Mouse (Mus musculus): ENCODE results near the gene Abhd10. TPM values are rescaled to one million over a fixed set of nuclear protein-coding genes. Genes with fewer than 3 reads are reported as not detected.
A peak's percentile ranks its signal among the peaks of the same experiment; 100 is the strongest.

Abhd10 gene
- polyA plus RNA-seq (2015; fragmentation: Nextera tagmentation; extraction: Ambion mirVana): 36.4 and 36.7 TPM in 2 replicates

DNA sequence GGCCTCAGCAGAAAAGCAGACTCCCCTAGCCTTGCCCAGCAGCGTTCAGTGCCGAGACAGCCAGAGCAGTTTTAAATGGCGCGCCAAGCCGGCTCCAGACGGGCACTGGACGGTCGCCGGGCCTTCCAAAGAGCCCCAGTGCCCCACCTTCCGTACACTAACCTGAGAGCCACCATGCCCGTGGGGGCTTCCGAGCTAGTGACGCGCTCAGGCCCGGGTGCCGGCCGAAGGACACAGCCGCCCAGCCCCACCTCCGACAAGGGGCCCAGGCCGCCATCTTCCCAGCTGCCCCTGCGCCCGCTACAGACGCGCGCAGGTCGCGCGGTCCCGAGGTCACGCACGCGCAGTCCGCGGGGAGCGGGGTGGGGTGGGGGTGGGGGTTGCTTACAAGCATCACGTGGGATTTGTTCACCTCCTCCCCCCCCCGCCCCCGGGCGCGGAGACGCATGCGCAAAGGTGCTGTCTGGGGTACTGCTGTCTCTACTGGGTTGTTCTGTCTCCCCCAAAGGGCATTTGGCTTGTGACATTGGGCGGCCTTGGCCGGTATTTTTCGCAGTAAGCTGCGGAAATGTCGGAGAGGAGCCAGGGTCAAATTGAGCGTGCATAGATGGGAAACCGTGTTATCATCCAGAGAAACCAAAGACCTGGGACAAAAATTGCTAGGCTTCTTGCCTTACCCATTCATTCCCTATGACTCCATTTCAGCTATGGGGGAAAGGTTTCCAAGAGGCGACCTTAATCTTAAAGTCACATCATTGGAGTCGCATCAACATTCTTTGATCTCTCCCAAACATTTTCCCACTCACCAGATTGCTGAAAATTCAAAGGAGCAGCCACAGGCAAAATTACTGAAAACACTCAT lies at the start of gene Abhd10:
TSS of gene Abhd10 (minus strand) at position 341 of the 862 bp plus-strand sequence.
- H3K27me3 ChIP-seq (ENCODE audit: insufficient read depth, low read length): no peaks in the 10 kb centered on the region
- peak within 1 kb of the TSS; percentile 87 for H3K4me3 ChIP-seq (ENCODE audit: low read length)
- peak within 1 kb of the TSS; percentile 96 for H3K27ac ChIP-seq (ENCODE audit: low read length)
- H3K36me3 ChIP-seq (ENCODE audit: insufficient read depth, low read length): peaks cover 5% of the 10 kb centered on the region
- peak; percentile 97 for ATAC-seq (ENCODE audit: low FRiP score, low TSS enrichment)
- H3K4me2 ChIP-seq (replicated peaks; ENCODE audit: low read depth, low read length): peak within 1 kb of the TSS; percentile 71
- H3K9me3 ChIP-seq (ENCODE audit: low read length): no peaks in the 10 kb centered on the region
- under 1% methylated on average over 48 of the region's 51 CpGs for WGBS
- H3K9ac ChIP-seq (replicated peaks; ENCODE audit: low read length): peak within 1 kb of the TSS; percentile 93
- H3K4me1 ChIP-seq (ENCODE audit: insufficient read depth, low read length): peaks cover 15% of the 10 kb centered on the region

- ATAC-seq (ENCODE audit: low FRiP score, low TSS enrichment): no peak
- H3K36me3 ChIP-seq (ENCODE audit: insufficient read depth, low read length): peaks cover 52% of the 10 kb centered on the region
- H3K9ac ChIP-seq (replicated peaks; ENCODE audit: low read length): no peak overlapping the region
- H3K4me3 ChIP-seq (ENCODE audit: low read length): no peak overlapping the region
- H3K4me2 ChIP-seq (replicated peaks; ENCODE audit: low read depth, low read length): no peak overlapping the region
- no peaks in the 10 kb centered on the region for H3K27me3 ChIP-seq (ENCODE audit: insufficient read depth, low read length)
- no peaks in the 10 kb centered on the region for H3K4me1 ChIP-seq (ENCODE audit: insufficient read depth, low read length)
- H3K27ac ChIP-seq (ENCODE audit: low read length): no peak overlapping the region
- whole genome bisulfite sequencing: 76% methylated on average over 5 of the region's 5 CpGs
- no peaks in the 10 kb centered on the region for H3K9me3 ChIP-seq (ENCODE audit: low read length)
These were observed 48.5 kb upstream of the Abhd10 start for GRCm38 (mm10) chr16:45791286-45791685.

- WGBS: 80% methylated on average over 2 of the region's 2 CpGs
- H3K4me1 ChIP-seq (ENCODE audit: insufficient read depth, low read length): no peaks in the 10 kb centered on the region
- no peak for ATAC-seq (ENCODE audit: low FRiP score, low TSS enrichment)
- H3K9ac ChIP-seq (replicated peaks; ENCODE audit: low read length): no peak overlapping the region
- H3K27ac ChIP-seq (ENCODE audit: low read length): no peak overlapping the region
- no peaks in the 10 kb centered on the region for H3K9me3 ChIP-seq (ENCODE audit: low read length)
- no peaks in the 10 kb centered on the region for H3K27me3 ChIP-seq (ENCODE audit: insufficient read depth, low read length)
- peaks cover 47% of the 10 kb centered on the region for H3K36me3 ChIP-seq (ENCODE audit: insufficient read depth, low read length)
- H3K4me2 ChIP-seq (replicated peaks; ENCODE audit: low read depth, low read length): no peak overlapping the region
- H3K4me3 ChIP-seq (ENCODE audit: low read length): no peak overlapping the region
These were observed 46.6 kb upstream of the Abhd10 start for GRCm38 (mm10) chr16:45789311-45789710.

- no peaks in the 10 kb centered on the region for H3K9me3 ChIP-seq (ENCODE audit: low read length)
- no peaks in the 10 kb centered on the region for H3K4me1 ChIP-seq (ENCODE audit: insufficient read depth, low read length)
- no peak overlapping the region for H3K4me3 ChIP-seq (ENCODE audit: low read length)
- H3K4me2 ChIP-seq (replicated peaks; ENCODE audit: low read depth, low read length): no peak overlapping the region
- no peaks in the 10 kb centered on the region for H3K27me3 ChIP-seq (ENCODE audit: insufficient read depth, low read length)
- no peak overlapping the region for H3K9ac ChIP-seq (replicated peaks; ENCODE audit: low read length)
- 92% methylated on average over 6 of the region's 6 CpGs for whole genome bisulfite sequencing
- peaks cover 37% of the 10 kb centered on the region for H3K36me3 ChIP-seq (ENCODE audit: insufficient read depth, low read length)
- H3K27ac ChIP-seq (ENCODE audit: low read length): no peak overlapping the region
- ATAC-seq (ENCODE audit: low FRiP score, low TSS enrichment): no peak
These were observed 44.9 kb upstream of the Abhd10 start for GRCm38 (mm10) chr16:45787650-45788049.

DNA sequence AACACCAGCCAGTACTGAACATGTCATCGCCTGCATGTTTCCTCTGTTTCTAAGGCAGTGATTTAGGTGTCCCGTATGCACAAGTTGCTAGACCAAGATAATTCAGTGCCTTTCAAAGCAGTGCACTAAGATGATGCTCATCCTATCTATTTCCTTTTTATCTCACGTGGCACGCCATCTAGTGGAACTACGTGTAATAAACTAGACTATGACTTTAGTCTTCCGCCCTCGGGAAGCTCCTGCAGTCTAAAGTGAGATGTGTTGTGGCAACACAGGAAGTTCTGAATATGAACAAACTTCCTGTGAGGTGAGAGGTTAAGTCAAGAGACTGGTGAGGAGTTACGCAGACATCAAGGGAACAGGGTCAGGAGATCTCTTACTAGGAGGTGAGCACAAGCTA lies 43.9 kb upstream of the Abhd10 start:
- Histone ChIP-seq H3K27ac (ENCODE audit: low read length) (no peak overlapping the region), H3K4me1 (ENCODE audit: insufficient read depth, low read length) (no peaks in the 10 kb centered on the region), H3K4me3 (ENCODE audit: low read length) (no peak overlapping the region), H3K4me2 (replicated peaks; ENCODE audit: low read depth, low read length) (no peak overlapping the region), H3K36me3 (ENCODE audit: insufficient read depth, low read length) (peaks cover 31% of the 10 kb centered on the region), H3K9ac (replicated peaks; ENCODE audit: low read length) (no peak overlapping the region), H3K9me3 (ENCODE audit: low read length) (no peaks in the 10 kb centered on the region), H3K27me3 (ENCODE audit: insufficient read depth, low read length) (no peaks in the 10 kb centered on the region)
- ATAC-seq (ENCODE audit: low FRiP score, low TSS enrichment): 0 out of 2 replicates have a peak, but pooled peaks have one; percentile 6
- 40% methylated on average over 8 of the region's 8 CpGs for WGBS

DNA sequence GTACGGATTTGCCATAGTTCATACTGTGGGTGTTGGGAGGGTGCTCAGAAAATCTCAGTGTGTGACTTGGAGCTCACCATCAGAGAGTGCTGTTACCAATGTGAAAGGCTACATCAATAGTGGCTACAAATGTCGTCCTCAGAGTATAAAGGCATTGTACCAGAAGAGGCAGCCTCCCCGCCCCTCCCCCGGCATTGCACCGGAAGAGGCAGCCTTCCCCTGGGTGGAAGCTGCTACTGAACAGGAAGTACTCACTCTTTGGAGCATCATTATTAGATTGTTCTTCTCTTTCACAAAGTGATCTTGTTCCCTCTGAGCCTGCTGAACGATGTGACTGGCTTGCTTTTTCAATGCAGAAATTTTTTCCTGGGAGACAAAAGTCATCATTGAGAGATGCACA lies 37.2 kb upstream of the Abhd10 start:
- no peak for ATAC-seq (ENCODE audit: low FRiP score, low TSS enrichment)
- 74% methylated on average over 6 of the region's 6 CpGs for WGBS
- no peak overlapping the region for H3K9ac ChIP-seq (replicated peaks; ENCODE audit: low read length)
- no peaks in the 10 kb centered on the region for H3K4me1 ChIP-seq (ENCODE audit: insufficient read depth, low read length)
- H3K9me3 ChIP-seq (ENCODE audit: low read length): no peaks in the 10 kb centered on the region
- peaks cover 58% of the 10 kb centered on the region for H3K36me3 ChIP-seq (ENCODE audit: insufficient read depth, low read length)
- H3K4me3 ChIP-seq (ENCODE audit: low read length): no peak overlapping the region
- no peak overlapping the region for H3K4me2 ChIP-seq (replicated peaks; ENCODE audit: low read depth, low read length)
- H3K27me3 ChIP-seq (ENCODE audit: insufficient read depth, low read length): no peaks in the 10 kb centered on the region
- no peak overlapping the region for H3K27ac ChIP-seq (ENCODE audit: low read length)

DNA sequence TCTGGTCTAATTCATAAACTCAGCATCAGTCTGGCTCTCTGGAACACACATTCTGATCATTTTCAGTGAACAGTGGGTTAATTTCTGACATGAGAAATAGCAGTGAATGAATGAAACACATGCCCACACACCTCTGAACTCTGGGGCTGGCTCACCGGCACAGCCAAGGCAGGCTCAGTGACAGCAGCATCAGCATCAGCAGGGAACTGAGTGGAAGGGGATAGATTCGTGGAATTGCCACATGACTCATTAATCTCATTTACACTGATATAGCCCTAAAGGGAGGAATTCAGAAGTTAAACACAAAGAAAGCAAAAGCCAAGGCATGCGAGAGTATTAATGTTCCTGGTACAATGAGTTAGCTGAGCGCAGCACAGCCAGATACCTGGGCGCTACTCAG lies 32.1 kb upstream of the Abhd10 start:
- Histone ChIP-seq H3K27ac (ENCODE audit: low read length) (no peak overlapping the region), H3K36me3 (ENCODE audit: insufficient read depth, low read length) (peaks cover 73% of the 10 kb centered on the region), H3K4me2 (replicated peaks; ENCODE audit: low read depth, low read length) (no peak overlapping the region), H3K27me3 (ENCODE audit: insufficient read depth, low read length) (no peaks in the 10 kb centered on the region), H3K9me3 (ENCODE audit: low read length) (no peaks in the 10 kb centered on the region), H3K4me1 (ENCODE audit: insufficient read depth, low read length) (no peaks in the 10 kb centered on the region), H3K4me3 (ENCODE audit: low read length) (no peak overlapping the region), H3K9ac (replicated peaks; ENCODE audit: low read length) (no peak overlapping the region)
- WGBS: 85% methylated on average over 5 of the region's 5 CpGs
- no peak for ATAC-seq (ENCODE audit: low FRiP score, low TSS enrichment)

DNA sequence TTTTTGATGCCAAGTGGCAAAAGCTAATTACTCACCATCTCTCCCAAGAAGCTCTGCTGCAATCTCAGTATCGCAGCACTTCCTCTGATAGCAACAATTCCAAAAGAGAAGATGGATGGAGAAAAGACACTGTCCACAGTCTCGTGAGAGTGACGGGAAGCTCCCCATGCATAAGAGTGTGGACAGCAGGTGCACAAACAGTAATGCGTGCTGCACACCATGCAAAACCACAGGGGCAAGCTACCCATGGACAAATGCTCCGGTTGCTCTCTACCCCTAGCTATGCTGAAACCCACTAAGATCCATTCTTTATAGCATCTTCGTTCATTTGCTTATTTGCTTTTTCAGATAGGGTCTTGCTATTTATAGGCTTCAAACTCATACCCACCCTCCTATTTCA lies 28.2 kb upstream of the Abhd10 start:
- Histone ChIP-seq H3K4me3 (ENCODE audit: low read length) (no peak overlapping the region), H3K9me3 (ENCODE audit: low read length) (no peaks in the 10 kb centered on the region), H3K36me3 (ENCODE audit: insufficient read depth, low read length) (peaks cover 61% of the 10 kb centered on the region), H3K4me2 (replicated peaks; ENCODE audit: low read depth, low read length) (no peak overlapping the region), H3K4me1 (ENCODE audit: insufficient read depth, low read length) (peaks cover 22% of the 10 kb centered on the region), H3K9ac (replicated peaks; ENCODE audit: low read length) (no peak overlapping the region), H3K27me3 (ENCODE audit: insufficient read depth, low read length) (no peaks in the 10 kb centered on the region), H3K27ac (ENCODE audit: low read length) (no peak overlapping the region)
- no peak for ATAC-seq (ENCODE audit: low FRiP score, low TSS enrichment)
- 89% methylated on average over 6 of the region's 6 CpGs for WGBS

- peaks cover 52% of the 10 kb centered on the region for H3K36me3 ChIP-seq (ENCODE audit: insufficient read depth, low read length)
- ATAC-seq (ENCODE audit: low FRiP score, low TSS enrichment): no peak
- WGBS: 50% methylated on average over 10 of the region's 10 CpGs
These were observed 25.3 kb upstream of the Abhd10 start for GRCm38 (mm10) chr16:45767853-45768640.

DNA sequence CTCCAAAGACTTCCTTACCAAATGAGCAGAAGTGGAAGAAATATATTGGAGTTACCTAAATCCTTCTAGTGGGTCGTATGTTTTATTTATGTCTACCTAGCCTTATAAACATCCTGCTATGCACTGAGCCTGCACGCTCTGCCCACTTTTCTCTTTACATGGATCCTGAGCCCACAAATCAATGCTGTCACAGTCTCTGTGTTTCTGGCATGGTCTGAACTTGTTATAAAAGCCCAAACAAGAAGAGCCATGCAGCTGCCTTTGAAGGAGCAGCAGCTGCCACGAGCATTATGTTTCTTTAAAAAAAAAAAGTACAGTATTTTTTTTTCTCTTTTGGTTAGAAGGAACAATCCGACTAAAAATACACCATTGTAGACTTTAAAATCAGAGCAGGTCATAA lies 24.7 kb upstream of the Abhd10 start:
- H3K27ac ChIP-seq (ENCODE audit: low read length): peak overlapping the region; percentile 76
- H3K27me3 ChIP-seq (ENCODE audit: insufficient read depth, low read length): no peaks in the 10 kb centered on the region
- no peak for ATAC-seq (ENCODE audit: low FRiP score, low TSS enrichment)
- no peaks in the 10 kb centered on the region for H3K9me3 ChIP-seq (ENCODE audit: low read length)
- no peak overlapping the region for H3K4me3 ChIP-seq (ENCODE audit: low read length)
- peaks cover 28% of the 10 kb centered on the region for H3K4me1 ChIP-seq (ENCODE audit: insufficient read depth, low read length)
- 18% methylated on average over 4 of the region's 4 CpGs for WGBS
- H3K9ac ChIP-seq (replicated peaks; ENCODE audit: low read length): no peak overlapping the region
- H3K36me3 ChIP-seq (ENCODE audit: insufficient read depth, low read length): peaks cover 55% of the 10 kb centered on the region
- H3K4me2 ChIP-seq (replicated peaks; ENCODE audit: low read depth, low read length): no peak overlapping the region

More at GRCm38 (mm10) chr16:45767853-45768640, 25.3 kb upstream of the Abhd10 start:
- Histone ChIP-seq H3K9me3 (ENCODE audit: low read length) (no peaks in the 10 kb centered on the region), H3K27me3 (ENCODE audit: insufficient read depth, low read length) (no peaks in the 10 kb centered on the region), H3K4me1 (ENCODE audit: insufficient read depth, low read length) (peaks cover 28% of the 10 kb centered on the region), H3K9ac (replicated peaks; ENCODE audit: low read length) (no peak overlapping the region), H3K4me2 (replicated peaks; ENCODE audit: low read depth, low read length) (no peak overlapping the region), H3K27ac (ENCODE audit: low read length) (peak overlapping the region; percentile 76), H3K4me3 (ENCODE audit: low read length) (no peak overlapping the region)

All from kidney, embryonic 16.5 days (tissue).